Mouse (Mus musculus): ENCODE data around the gene Sox5.

GRCm38 (mm10) chr6:144236581-144236980 lies 545.2 kb downstream of the Sox5 start:
- TF ChIP-seq CTCF (IDR thresholded peaks at IDR 0.05; ENCODE audit: low read depth) = no peak
- TF ChIP-seq EP300 (IDR thresholded peaks at IDR 0.05; ENCODE audit: low read depth) = no peak

Data from liver, embryonic 14.5 days (tissue).